Mouse (Mus musculus) embryonic facial prominence, embryonic 12.5 days (tissue): Measurements from ENCODE around the gene Galnt18. TPM values are rescaled to one million over a fixed set of nuclear protein-coding genes. Genes with fewer than 3 reads are reported as not detected.

Experiments
- ATAC-seq: fragments of 200-750 bp; cut with Nextera tagmentation; 2 replicates; pipeline ENCODE4 v1.8.0; 2017; ENCODE audit not compliant: insufficient number of reproducible peaks, insufficient read depth, low FRiP score, low TSS enrichment
- H3K27ac ChIP-seq: fragments of 300-500 bp; sonication (generic); 2 replicates; pipeline ENCODE4 v1.5.1; 2016; ENCODE audit warnings: mild to moderate bottlenecking
- H3K27me3 ChIP-seq: fragments of 300-500 bp; sonication (generic); 2 replicates; pipeline ENCODE4 v1.6.1; 2016; ENCODE audit warnings: mild to moderate bottlenecking, moderate library complexity
- H3K36me3 ChIP-seq: fragments of 300-500 bp; sonication (generic); 2 replicates; pipeline ENCODE4 v1.6.1; 2016; ENCODE audit warnings: mild to moderate bottlenecking
- H3K4me1 ChIP-seq: fragments of 300-500 bp; sonication (generic); 2 replicates; pipeline ENCODE4 v1.6.1; 2016
- H3K4me2 ChIP-seq: fragments of 300-500 bp; sonication (generic); replicated peaks from 2 replicates; pipeline ENCODE4 v1.6.1; 2016; ENCODE audit warnings: mild to moderate bottlenecking, moderate library complexity
- H3K4me3 ChIP-seq: fragments of 300-500 bp; sonication (generic); 2 replicates; pipeline ENCODE4 v1.5.1; 2016; ENCODE audit warnings: mild to moderate bottlenecking
- H3K9ac ChIP-seq: fragments of 300-500 bp; sonication (generic); 2 replicates; pipeline ENCODE4 v1.6.1; 2016; ENCODE audit warnings: mild to moderate bottlenecking, moderate library complexity
- H3K9me3 ChIP-seq: fragments of 300-500 bp; sonication (generic); 2 replicates; pipeline ENCODE4 v1.6.1; 2016; ENCODE audit warnings: mild to moderate bottlenecking, moderate library complexity
- WGBS: fragments of 180-500 bp; shearing (Covaris S2); methylation state at CpG from one replicate; pipeline ENCODE4 v1.1.7; 2016; 5-methylcytosine and 5-hydroxymethylcytosine counted together
- microRNA-seq: library from miRNA; unstranded; fragments of <30 nt; microRNA quantifications from one replicate; pipeline ENCODE4, GENCODE M21; 2017
- polyA plus RNA-seq: library from polyadenylated mRNA; unstranded; fragments of >200 nt; fragmentation: Nextera tagmentation; extraction: Ambion mirVana; gene quantifications from 2 replicates; pipeline ENCODE4 v1.2.1, GENCODE M21; 2016

Gene Galnt18
- polyA plus RNA-seq, 1 experiment from 2014 or later: 12.6 TPM

DNA sequence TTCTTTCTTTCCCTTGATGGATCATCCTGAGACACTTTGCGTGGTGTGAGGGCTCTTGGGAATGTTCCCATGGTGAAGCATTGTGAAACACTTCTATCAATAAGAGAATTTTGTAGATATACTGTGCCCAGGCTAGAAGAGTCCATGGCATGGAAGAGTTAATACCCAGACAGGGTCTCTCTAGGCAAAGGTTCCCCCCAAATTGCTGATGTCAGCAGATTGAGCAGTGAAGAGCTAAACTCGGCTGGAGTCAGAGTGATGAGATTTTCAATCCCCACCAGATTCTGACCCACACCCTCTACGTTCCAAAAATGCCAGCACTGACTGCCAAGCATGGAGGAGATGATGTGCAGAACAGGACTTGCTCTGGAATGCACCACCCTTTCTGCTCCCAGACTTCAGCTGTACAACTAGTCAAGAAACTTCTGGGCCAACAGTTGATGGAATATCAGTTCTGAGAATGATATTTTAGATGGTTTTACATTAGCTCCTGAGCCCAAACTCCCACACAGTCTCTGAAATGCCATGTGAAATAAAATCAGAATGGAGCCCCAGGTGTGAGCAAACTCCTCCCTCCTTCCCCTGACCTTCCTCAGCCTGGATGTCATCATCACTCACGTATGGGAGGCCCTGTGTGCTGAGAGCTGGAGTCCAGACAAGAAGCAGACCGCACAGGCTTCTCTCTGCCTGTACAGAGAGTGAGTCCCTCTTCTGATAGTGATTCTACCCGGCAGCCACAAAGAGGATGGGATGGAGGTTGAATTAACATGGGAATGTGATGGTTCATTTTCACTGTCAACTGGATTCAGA lies 329.3 kb downstream of the Galnt18 start:
- no peak overlapping the region for H3K4me3 ChIP-seq
- H3K9me3 ChIP-seq: no peaks in the 10 kb centered on the region
- H3K4me1 ChIP-seq: 0 out of 2 replicates have a peak, but pooled peaks cover 3% of the 10 kb centered on the region
- WGBS: 64% methylated on average over 6 of the region's 6 CpGs
- no peak overlapping the region for H3K4me2 ChIP-seq
- no peaks in the 10 kb centered on the region for H3K27me3 ChIP-seq
- no peaks in the 10 kb centered on the region for H3K36me3 ChIP-seq
- ATAC-seq: no peak
- H3K27ac ChIP-seq: no peak overlapping the region
- H3K9ac ChIP-seq: no peak overlapping the region

DNA sequence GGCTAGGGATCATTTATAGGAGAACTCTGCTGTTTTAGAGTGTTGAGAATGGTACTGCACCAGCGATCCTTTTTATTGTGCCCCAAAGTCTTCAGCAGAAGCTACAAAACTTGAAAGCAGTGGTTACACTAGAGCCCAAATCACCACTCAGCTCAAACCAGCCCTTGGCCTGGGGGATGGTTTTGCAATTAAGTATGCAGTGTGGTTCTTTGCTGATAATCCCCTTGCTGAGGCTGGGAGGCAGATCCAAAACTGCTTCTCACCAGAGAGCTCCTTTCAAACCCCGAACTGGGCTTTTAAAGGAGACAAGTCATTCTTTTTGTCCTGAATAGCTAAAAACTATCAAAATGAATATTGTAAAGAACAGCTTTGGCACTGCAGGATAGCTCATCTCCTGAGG lies 346.6 kb downstream of the Galnt18 start:
- H3K4me3 ChIP-seq: no peak overlapping the region
- no peaks in the 10 kb centered on the region for H3K9me3 ChIP-seq
- no peaks in the 10 kb centered on the region for H3K36me3 ChIP-seq
- H3K4me2 ChIP-seq: no peak overlapping the region
- H3K27me3 ChIP-seq: no peaks in the 10 kb centered on the region
- no peaks in the 10 kb centered on the region for H3K4me1 ChIP-seq
- H3K9ac ChIP-seq: no peak overlapping the region
- 42% methylated on average over 2 of the region's 2 CpGs for WGBS
- no peak overlapping the region for H3K27ac ChIP-seq
- ATAC-seq: no peak

DNA sequence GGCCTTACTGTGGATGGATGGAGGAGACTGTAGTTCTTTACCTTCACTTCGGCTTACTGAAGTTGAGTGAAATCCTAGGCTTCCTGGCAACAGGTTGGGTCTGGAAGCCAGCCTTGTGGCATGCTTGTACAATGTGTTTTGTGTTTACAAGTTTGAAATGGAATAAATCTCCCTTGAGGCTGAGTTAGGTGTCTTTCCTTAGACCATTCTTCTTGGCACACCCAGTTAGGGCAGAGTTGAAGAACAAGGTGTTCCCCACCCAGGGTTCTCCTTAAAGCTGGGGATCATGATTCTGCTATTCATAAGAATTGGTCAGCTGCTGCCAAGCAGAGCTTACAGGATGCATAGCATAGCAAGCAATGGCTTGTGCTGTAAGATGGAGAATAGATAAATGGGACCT lies 352.4 kb downstream of the Galnt18 start:
- no peaks in the 10 kb centered on the region for H3K36me3 ChIP-seq
- H3K27me3 ChIP-seq: no peaks in the 10 kb centered on the region
- ATAC-seq: no peak
- no peak overlapping the region for H3K4me3 ChIP-seq
- WGBS: 83% methylated on average over 1 of the region's 1 CpGs
- no peak overlapping the region for H3K4me2 ChIP-seq
- no peak overlapping the region for H3K27ac ChIP-seq
- no peaks in the 10 kb centered on the region for H3K4me1 ChIP-seq
- H3K9me3 ChIP-seq: no peaks in the 10 kb centered on the region
- H3K9ac ChIP-seq: no peak overlapping the region

Small RNA genes lying within 50 kb of the gene (microRNA-seq; reads per million reads assigned to microRNA genes)
- gene Gm25787: not detected

Other genes starting within 250 kb of the Galnt18 start
- 94.3 and 96.7 TPM in 2 replicates for gene Usp47, start 243.5 kb upstream of the Galnt18 start, polyA plus RNA-seq